Mouse (Mus musculus): ENCODE results near the gene Prokr2.

Prokr2 gene

DNA sequence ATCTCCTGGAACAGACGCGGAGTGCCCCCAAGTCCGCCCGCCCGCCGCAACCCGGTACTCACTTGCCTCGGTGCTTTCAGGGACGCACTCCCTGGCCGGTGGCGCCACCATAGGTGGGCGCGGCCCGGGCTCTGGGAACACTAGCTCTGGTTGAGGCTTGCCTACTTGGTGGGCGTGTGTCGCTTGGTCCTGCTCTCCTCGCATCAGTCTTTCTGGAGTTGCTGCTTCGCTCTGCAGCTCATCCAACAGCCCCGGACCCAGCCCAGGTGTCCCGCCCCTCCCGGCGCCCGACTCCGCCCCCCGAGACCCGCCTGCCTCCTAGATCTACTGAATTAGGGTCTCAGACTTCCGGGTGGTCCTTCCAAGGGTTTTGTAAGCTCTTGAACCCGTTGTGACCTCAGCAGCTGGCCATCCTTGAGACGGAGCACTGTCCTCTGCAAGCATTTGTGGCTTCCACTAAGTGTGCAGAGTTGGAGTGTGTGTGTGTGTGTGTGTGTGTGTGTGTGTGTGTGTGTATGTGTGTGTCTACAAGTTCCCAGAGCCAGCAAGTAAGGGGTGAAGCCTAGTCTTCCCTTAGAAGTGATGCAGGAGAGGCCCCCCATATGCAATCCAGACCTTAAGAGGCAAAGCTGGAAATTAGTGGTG lies at the start of gene Prokr2:
Gene Prokr2, minus strand, starts transcription at position 254 of the 645 bp plus-strand sequence.
- no peak for DNase-seq (ENCODE audit: low read depth, low spot score)

DNA sequence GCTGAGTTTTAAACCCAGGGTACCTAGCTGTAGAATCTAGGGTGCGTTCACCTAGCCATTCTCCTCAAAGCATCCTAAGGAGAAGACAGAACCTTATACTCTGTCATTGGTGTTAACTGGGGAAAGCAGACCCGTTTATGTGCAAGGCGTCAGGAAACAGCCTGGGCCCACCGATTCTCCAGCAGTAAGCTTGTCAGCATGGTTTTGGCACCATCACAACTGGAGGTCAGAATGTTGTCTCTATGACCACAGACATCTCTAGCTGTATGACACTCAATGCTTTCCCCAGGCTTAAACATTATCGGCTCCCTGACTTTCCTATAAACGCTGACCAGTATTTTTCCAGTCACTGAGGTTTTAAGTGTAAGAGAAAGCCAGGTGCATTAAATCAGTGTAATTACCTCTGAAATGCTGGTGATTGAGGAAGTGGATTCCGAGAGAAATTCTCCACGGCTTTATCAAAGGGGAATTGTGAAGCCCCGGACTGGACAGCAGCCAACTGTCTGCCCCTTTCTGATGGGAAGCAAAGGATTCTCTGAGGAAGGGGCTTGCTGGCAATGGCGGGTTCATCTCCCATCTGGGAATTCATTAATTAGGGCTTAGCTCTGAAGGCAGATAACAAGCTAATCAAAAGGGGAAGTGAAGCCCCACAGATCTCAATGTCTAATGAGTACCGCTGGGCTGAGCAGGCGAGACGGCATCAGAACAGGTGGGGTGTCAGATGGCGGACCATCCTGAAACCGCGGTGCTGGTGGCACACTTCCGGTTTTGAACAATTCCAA lies 42.1 kb upstream of the Prokr2 start:
- no peak for DNase-seq (ENCODE audit: low read depth, low spot score)

DNA sequence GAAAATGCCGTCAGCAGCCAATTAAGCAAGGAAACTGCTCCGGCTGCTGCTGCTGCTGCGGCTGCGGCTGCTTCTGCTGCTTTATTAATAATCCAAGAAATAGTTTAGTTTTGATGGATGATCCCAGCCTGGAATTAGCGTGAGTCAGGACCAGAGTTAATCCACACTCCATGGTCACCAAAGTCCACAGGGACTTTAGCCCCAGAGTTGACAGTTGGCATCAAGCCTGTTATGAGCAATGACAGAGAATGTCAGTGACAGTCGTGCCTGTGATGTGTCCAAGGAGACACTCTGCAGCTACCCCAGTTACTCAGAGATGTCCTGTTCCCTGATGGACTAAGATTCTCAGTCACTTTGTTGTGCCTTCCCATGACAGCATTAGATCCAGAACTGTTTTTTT lies 40.3 kb upstream of the Prokr2 start:
- DNase-seq (ENCODE audit: low read depth, low spot score) = no peak

DNA sequence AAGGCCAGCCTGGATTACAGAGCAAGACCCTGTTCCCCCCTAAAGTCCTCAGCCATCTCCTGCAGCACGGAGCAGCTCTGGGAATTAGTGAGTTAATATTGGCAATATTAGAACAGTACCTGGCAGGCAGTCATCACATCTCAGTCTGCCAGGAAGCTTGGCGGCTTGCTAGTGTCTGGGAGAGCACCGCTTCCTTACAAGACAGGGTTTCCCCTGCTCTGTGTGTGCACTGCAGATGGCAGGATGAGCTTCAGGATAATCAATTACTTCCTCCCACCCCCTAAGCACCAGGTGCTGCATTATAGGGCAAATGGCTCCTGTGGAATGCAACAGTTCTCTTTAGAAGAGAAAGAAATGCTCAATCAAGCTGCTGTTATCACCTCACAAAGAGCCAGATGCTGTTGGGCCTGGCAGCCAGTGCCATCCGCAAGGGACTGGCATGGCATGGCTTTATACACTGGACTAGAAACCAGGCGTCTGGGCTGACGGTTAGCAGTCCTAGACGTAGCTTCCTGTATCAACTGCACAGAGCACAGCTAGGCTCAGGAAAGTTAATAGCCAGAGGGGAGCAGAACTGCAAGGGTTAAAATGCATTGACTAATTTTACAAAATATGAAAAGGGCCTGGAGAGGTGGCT lies 38.3 kb upstream of the Prokr2 start:
- no peak for DNase-seq (ENCODE audit: low read depth, low spot score)

DNA sequence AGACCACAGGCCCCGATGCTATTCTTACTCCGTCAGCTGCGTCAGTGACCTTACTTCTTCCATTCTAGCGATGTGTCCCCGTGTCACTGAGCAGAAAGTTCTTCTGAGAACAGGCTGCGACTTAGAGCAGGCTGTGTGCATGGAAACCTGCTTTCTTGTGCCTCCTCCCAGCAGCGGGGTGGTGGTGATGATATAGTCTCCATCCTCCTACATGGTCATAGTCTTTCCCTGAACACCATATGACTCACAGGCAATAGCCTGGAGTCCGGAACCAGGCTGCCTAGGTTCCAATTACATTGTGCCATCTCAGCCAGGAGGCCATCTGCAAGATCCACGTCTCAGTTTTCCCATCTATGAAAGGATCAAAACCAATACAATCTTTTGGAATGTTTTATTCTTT lies 37.6 kb upstream of the Prokr2 start:
- no peak for DNase-seq (ENCODE audit: low read depth, low spot score)

DNA sequence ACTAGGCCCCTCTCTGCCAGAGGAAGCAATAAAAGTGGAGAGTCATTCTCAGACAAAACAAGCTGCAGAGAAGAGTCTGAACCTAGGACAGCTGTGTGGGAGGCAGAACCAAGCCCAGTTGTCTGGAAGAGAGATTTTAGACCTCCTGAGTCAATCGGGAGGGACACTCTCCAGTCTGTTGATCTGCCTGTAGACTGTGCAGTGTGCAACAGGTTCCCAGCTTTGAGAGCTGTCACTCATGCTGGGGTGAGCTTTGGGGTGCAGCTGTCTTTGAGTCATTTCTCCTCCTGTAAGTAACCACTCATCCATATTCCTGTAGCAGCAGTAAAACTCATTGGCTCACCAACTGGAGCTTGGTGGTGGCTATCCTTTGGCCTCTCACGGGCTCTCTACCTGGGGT lies 33.2 kb upstream of the Prokr2 start:
- DNase-seq (ENCODE audit: low read depth, low spot score) = no peak

DNA sequence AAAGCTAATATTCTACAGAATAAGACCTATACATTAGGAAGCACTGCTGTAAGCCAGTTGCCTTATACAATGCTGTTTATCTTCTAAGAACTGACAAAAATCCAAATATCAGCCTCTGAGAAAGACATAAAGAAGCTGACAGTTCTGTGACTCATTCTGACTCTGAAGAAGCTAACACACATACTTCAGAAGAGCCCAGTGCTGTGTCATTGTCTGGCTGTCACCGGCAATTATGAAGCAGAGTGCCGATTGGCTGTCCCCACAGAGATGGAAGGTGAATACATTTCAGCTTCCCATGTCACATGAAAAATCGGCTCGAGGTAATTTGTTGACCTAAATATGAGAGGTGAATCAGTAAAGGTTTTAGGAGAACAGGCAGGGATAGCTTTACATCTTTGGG lies 24.9 kb upstream of the Prokr2 start:
- DNase-seq (ENCODE audit: low read depth, low spot score) = no peak

DNA sequence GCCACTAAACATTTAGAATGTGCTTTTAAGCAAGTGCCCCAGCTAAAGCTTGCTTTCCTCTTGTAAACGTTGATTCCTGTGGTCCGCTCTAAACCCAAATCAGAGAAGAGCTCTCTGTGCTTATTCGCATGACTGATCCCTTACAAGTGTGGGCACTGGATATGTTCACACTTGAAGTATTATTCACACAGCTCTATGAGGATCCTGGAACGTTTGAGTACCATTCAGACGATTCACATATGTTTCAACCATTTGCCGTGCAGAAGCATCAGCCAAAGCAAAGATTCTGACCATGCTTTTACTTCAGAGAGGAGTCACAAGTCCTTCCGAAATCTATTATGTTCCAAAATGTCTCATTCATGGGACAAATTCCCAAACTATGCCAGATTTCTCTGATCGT lies 12.9 kb upstream of the Prokr2 start:
- DNase-seq (ENCODE audit: low read depth, low spot score) = no peak

DNA sequence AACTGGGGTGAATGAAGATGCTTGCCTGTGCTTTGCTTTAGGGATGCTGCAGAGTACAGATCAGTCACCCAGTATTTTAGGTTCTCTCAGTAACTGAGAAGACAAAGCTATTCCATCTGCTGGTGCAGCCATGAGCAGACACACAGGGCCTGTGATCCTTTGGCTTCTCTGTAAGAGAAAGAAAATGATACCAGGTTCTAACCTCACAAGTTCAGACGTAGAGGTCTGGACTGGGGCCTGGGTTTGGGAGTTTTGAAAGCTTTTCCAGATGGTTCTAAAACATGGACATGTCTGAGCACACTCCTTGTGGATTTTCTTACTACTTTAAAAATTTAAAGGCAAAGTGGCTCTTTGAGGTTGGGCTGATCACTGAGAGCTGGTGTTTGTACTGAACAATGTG lies 10.5 kb upstream of the Prokr2 start:
- DNase-seq (ENCODE audit: low read depth, low spot score) = no peak

DNA sequence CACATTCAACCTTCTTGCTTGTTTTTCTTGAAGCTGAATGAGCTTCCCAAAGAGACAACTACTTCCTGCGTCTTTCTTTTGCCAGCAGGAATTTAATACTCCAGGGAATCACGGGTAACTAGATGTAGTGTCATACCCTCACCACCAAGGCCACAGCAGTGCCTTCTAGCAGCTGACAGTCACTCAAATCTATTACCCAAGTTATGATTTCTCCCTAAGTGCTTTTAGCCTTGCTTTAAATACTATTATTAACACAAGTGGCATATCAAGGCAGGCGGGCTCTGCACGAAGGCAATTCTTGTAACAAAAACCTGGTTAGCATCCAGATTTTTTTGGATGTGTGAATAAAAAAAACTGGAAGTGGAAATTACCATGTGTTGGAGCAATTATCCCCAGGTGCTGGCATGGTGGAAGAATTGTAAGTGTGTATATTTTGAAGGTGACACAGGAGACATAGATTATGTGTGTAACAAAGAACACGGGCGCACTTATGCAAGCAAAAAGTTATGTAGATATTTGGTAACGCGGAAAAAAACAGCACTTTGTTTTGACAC lies 5.4 kb upstream of the Prokr2 start:
- DNase-seq (ENCODE audit: low read depth, low spot score) = no peak

DNA sequence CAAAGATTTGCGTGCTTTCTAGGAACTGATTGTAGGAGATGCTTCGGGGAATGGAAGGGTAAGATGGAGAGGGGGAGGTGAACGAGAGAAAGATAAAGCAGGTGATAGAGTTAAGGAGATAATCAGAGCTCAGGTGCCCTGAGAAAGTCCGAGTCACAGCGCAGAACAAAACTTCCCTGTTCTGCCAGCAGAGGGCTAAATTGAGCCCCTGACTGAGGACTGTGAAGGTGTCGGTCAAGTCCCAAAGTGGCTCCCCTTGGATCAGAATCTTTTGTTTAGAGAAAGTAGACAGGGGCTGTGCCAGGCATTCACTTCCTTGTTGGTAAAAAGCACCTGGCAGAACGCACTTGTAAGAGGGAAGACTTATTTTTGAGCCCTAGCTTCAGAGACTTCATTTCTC lies 4.3 kb upstream of the Prokr2 start:
- DNase-seq (ENCODE audit: low read depth, low spot score) = no peak

DNA sequence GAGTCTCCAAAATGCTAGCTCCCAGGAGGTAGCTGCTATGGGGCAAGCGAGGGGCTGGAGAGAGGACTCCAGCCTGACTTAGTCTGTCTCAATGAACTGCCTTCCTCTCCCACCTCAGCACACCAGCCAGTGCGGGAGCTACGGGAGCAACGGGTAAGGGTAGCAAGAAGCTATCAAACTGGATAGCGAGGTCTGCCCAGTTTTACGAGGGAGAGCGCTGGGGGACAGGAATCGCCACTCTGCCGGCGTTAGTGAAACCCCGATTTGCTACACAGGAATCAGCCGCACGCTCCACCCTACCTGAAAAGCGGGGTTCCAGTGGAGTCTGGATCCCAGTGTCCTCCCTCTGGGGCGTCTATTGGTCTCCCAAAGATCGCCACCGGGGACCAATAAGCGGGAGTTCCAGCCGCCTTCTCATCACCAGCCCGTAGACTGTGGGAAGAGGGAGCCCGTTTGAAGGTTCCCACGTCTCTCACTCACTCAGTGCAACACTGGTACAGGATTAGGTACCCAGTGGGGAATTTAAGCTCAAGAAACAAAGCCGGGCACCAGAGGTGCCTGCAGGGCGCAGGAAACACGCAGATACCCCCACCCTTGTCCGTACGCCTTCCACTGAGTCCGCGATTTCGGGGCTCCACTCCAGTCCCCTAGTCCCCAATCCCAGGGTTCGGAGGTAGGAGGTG lies 595 bp downstream of the Prokr2 start:
- DNase-seq (ENCODE audit: low read depth, low spot score) = no peak

DNA sequence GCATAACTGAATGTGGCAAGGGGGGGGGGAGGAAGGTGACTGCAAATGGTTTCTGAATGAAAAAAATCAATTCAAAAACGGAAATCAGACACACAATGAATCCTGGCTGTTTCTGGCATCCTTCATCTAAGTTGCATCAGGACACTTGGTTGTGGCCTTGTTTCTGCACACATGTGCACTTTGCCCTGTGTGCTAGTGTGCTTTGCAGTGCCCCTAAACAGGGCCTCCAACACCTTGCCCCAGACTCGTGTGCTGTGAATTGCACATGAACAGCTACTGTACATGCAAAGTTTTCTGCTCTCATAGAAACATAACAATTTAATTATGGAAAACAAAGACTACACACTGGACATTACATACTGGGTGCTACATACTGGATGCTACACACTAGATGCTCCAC lies 2.9 kb downstream of the Prokr2 start:
- no peak for DNase-seq (ENCODE audit: low read depth, low spot score)

DNA sequence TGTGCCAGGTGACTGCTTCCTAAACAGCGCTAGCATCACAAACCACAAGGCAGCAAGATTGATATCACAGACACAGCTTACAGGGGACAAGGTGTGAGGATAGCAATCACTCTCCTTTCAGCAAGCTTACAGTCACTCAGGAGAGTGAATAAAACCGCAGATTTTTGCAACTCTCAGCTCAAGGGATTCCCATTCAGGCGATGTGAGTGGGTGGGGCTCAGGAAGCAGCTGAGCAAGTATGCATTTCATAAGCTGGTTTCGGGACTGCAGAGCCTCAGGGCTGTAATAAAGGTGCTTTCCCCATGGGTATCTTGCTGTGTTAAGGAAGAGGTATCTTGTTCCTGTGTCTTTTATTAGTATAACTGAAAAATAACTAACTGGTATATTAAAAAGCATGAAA lies 5.6 kb downstream of the Prokr2 start:
- no peak for DNase-seq (ENCODE audit: low read depth, low spot score)

DNA sequence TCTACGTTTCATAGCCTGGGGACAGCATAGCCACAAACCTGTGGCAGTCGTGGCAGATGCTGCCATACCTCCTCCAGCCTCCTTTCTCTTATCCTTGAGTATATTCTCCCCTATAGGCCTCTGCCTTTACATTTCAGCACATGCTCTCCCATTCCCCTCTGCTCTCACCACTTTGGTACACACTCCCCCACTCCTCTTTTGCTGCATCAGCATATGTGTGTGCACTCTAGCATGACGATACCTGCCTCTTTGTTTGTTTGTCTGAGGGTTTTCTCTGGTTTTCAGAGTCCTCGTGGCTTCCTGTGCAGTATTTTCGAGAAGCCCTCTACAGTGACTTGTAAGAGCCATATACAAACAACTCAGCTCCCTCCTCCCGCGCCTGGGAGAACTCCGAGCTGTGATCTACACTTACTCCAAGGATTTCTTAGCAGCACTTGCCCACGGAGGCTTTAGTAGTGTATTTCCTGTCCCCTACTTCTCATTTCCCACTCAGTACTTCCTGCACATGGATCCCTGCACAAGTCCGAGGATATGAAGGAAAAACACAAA lies 6.6 kb downstream of the Prokr2 start:
- no peak for DNase-seq (ENCODE audit: low read depth, low spot score)

DNA sequence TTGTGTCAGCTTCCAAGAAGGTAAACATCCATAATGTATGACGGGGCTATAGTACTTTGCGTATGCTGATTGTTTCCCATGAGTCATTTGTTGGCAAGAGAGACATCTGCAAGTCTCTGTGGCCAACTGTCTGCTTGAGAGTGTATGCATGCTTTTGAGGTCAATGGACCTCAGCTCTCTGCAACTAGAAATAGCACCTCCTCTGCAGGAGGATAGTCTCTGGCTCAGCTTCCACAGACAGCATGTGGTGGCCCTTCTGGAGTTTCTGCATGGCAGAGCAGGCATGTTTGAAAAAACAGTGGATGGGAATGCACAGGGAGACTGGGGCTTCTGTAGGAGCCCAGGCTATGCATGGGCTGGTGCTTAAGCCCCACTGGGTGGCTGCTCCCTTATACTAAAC lies 7.8 kb downstream of the Prokr2 start:
- DNase-seq (ENCODE audit: low read depth, low spot score) = no peak

DNA sequence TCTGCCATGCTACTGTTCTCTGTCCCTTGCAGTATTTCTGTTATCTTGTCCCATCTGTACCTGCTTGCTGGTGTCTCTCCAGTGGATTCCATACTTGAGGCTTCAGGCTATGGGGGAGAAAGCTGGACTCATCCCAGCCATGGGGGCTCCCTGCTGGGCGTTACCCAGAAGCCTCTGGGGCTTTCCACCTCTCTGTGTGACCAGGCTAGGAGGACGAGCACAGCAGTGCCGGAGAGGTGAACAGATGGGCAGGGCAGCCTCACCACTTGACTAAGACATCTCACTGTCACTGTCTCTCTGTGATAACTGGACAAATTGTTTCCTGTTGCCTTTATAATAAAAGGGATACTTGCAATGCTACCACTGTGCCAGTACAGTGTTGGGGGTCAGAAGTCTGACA lies 9.5 kb downstream of the Prokr2 start:
- no peak for DNase-seq (ENCODE audit: low read depth, low spot score)

DNA sequence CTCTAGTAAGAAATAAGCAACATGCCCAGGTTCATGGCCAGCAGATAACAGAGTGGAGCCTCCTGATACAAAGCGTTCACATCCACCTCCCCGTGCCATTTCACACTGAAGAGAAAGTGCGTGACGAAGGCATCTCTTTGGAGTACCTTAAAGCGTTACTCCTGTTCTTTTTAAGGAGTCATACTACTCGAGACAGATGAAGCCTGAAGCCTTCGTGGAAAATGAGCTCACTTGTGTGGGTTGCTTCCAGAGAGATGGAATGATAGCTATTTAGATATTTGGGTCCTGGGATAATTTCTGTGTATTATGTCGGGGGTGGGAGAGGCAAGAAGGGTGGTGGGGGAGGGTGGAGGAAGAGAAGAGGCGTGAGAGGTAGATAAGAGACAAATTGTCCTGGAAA lies 10.1 kb downstream of the Prokr2 start:
- DNase-seq (ENCODE audit: low read depth, low spot score) = no peak

DNA sequence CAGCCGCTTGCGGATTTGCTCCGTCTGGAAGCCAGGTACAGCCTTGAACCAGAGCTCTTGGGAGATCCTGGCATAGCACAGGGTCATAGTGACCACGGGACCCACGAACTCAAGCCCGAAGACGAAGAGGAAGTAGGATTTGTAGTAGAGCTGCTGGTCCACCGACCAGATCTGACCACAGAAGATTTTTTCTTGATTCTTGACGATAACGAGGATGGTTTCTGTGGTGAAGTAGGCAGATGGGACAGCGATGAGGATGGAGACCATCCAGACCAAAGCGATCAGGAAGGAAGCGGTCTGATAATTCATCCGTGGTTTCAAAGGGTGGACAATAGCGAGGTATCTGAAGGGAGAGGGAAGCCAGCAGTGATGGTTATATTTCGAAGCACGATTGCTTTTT lies 11.5 kb downstream of the Prokr2 start:
- DNase-seq (ENCODE audit: low read depth, low spot score) = no peak

DNA sequence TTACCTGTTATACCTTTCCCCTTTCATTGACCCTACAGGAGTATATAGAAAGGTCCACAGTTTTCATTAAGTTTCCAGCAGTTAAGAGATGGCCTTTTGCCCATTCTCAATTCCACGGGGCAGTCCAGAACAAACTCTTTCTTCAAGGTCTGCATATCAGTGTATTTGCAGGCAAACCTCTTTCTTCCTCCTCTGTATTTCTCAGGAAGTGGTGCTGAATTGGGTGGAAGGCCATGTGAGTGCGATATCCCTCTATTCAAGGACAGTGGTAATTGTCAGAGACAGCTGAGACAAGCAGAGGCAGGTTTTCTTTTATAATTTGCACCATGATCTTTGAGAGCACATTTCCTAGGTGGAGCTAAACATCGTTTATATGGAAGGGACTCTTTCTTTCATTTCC lies 16.8 kb downstream of the Prokr2 start:
- no peak for DNase-seq (ENCODE audit: low read depth, low spot score)

DNA sequence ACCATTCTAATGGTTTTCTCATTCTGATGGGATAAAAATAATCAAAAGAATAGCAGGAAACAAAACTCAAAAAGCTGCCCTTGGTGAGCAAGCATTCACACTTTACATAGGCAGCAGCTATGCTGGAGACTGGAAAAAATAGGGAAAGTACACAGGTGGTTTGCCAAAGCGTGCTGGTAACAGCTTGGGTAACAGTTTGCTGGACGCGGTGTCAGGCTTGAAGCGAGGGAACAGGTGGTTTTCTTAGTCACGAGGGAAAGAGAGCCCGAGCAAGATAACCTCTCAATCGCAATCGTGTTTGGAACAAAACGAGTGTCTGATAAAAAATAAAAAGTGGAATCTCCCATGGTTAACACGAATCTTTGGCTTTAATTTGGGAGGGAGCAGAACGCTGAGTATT lies 41.4 kb downstream of the Prokr2 start:
- DNase-seq (ENCODE audit: low read depth, low spot score) = no peak

DNA sequence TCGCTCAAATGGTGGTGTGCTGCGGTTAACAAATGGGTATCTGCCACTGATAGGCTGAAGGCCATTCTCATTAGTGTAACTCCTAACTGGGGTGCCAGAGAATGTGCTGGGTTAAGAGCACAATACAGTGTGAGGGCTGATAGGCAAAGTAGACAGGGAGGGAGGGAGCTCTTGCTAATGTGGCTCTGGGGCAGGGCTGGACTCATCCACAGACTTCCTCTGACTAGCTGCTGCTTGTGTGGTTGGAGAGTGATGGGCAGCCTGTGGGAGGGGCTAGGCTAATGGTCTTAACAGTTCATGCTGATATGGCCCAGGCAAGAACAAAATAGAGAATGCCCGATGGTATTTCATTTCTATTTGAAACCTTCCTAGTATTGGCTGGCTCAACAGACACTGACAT lies 44.0 kb downstream of the Prokr2 start:
- DNase-seq (ENCODE audit: low read depth, low spot score) = no peak

All from brain, embryonic 18.5 days (tissue).